Mouse (Mus musculus): ENCODE results near the gene Speg. TPM values are rescaled to one million over a fixed set of nuclear protein-coding genes. Genes with fewer than 3 reads are reported as not detected.

The Speg gene
- polyA plus RNA-seq, 1 experiment from 2014 or later: 53.4 TPM

- Histone ChIP-seq H3K27me3 (ENCODE audit: control insufficient read depth, insufficient read depth, low read length) (no peaks in the 10 kb centered on the region), H3K36me3 (ENCODE audit: control insufficient read depth, insufficient read depth, low read length) (peaks cover 35% of the 10 kb centered on the region), H3K9me3 (ENCODE audit: control insufficient read depth, low read length) (no peaks in the 10 kb centered on the region), H3K27ac (replicated peaks in 1 of 2; ENCODE audit: control insufficient read depth in 1 of 2, insufficient read depth in 1 of 2, low read depth in 2 of 2, low read length in 2 of 2) (peak overlapping the region; percentile 63 to 77), H3K4me2 (ENCODE audit: low read length) (peak overlapping the region; percentile 47), H3K4me3 (ENCODE audit: control insufficient read depth in 1 of 2, insufficient read depth in 1 of 2, low read depth in 1 of 2, low read length in 2 of 2) (peak overlapping the region in 1 of 2 experiments; percentile 0; a peak in 1 of 4 replicates), H3K9ac (ENCODE audit: low read length) (peak overlapping the region; percentile 57), H3K4me1 (ENCODE audit: control insufficient read depth in 2 of 2, insufficient read depth in 2 of 2, low read length in 2 of 2) (peaks cover 18 to 29% of the 10 kb centered on the region in 2 experiments)
- no peak for ATAC-seq (ENCODE audit: insufficient number of reproducible peaks, insufficient read depth, low FRiP score, low read depth)
- 28% methylated on average over 25 of the region's 25 CpGs for WGBS
Measured at GRCm38 (mm10) chr1:75369360-75369983, 5.6 kb upstream of the Speg start.

DNA sequence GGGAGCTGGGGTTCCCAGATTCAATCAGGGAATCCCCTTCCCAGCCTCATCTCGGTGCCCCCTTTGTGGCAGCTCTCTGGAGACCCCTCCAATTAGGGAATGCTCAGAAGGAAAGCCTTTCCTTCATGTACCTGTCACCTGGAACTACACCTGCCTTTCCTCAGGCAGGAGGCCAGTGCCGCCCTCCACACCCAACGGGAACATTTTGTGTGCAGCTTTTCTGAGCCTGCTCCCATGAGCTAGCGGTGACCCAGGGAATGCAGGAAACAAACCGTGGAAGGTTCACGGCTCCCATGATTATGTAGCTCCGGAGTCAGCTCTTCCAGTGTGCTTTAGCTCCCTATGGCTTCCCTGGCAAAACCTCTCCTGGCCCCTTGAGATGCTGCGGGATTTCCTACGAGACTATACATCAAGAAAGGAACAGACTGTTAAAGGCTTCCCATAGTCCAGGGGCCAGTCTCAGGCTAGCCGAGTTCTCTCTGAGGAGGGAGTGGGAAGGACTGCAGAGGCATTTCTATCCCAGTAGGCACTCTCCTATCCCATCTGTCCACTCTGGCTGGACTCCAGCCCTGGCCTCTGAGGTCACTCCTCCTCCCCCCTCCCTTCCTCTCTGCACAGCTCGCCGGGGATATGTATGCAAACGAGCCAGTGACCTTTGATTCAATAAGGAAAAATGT lies 5.0 kb upstream of the Speg start:
- Histone ChIP-seq H3K27me3 (ENCODE audit: control insufficient read depth, insufficient read depth, low read length) (no peaks in the 10 kb centered on the region), H3K36me3 (ENCODE audit: control insufficient read depth, insufficient read depth, low read length) (peaks cover 28% of the 10 kb centered on the region), H3K27ac (replicated peaks in 1 of 2; ENCODE audit: control insufficient read depth in 1 of 2, insufficient read depth in 1 of 2, low read depth in 2 of 2, low read length in 2 of 2) (peak overlapping the region; percentile 63 to 77), H3K4me3 (ENCODE audit: control insufficient read depth in 1 of 2, insufficient read depth in 1 of 2, low read depth in 1 of 2, low read length in 2 of 2) (no peak overlapping the region), H3K4me1 (ENCODE audit: control insufficient read depth in 2 of 2, insufficient read depth in 2 of 2, low read length in 2 of 2) (peaks cover 22 to 31% of the 10 kb centered on the region in 2 experiments), H3K9me3 (ENCODE audit: control insufficient read depth, low read length) (no peaks in the 10 kb centered on the region), H3K4me2 (ENCODE audit: low read length) (peak overlapping the region; percentile 47), H3K9ac (ENCODE audit: low read length) (peak overlapping the region; percentile 57)
- 26% methylated on average over 13 of the region's 13 CpGs for WGBS
- 0 out of 2 replicates have a peak, but pooled peaks have one; percentile 16 for ATAC-seq (ENCODE audit: insufficient number of reproducible peaks, insufficient read depth, low FRiP score, low read depth)

- Histone ChIP-seq H3K9ac (ENCODE audit: low read length) (peak overlapping the region; percentile 42; the same call in 1 of the 2 replicates), H3K27me3 (ENCODE audit: control insufficient read depth, insufficient read depth, low read length) (peaks cover 3% of the 10 kb centered on the region; the same call in 1 of the 2 replicates), H3K9me3 (ENCODE audit: control insufficient read depth, low read length) (no peaks in the 10 kb centered on the region), H3K36me3 (ENCODE audit: control insufficient read depth, insufficient read depth, low read length) (peaks cover 16% of the 10 kb centered on the region), H3K27ac (replicated peaks in 1 of 2; ENCODE audit: control insufficient read depth in 1 of 2, insufficient read depth in 1 of 2, low read depth in 2 of 2, low read length in 2 of 2) (peak overlapping the region; percentile 77 to 85), H3K4me2 (ENCODE audit: low read length) (no peak overlapping the region), H3K4me3 (ENCODE audit: control insufficient read depth in 1 of 2, insufficient read depth in 1 of 2, low read depth in 1 of 2, low read length in 2 of 2) (no peak overlapping the region), H3K4me1 (ENCODE audit: control insufficient read depth in 2 of 2, insufficient read depth in 2 of 2, low read length in 2 of 2) (peaks cover 28 to 45% of the 10 kb centered on the region in 2 experiments)
- WGBS: 53% methylated on average over 13 of the region's 13 CpGs
- no peak for ATAC-seq (ENCODE audit: insufficient number of reproducible peaks, insufficient read depth, low FRiP score, low read depth)
Measured at GRCm38 (mm10) chr1:75371317-75372095, 3.6 kb upstream of the Speg start.

DNA sequence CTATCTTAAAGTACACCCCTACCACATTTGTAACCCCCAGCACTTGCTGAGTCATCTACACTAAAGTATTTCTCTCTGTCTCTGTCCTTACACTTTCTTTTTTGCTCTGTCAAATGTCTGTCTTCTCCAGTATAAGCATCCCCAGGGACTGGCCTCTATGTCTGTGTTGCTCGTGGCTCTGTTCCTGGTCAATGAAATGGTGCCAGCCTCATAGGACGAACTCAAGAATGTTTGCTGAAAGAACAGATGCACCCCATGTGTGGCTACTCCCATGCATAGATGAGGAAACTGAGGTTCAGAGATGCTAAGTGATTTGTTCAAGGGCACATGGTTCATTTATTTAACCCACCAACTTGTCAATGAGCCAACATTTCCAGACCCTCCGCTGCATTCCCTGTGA lies 2.6 kb upstream of the Speg start:
- H3K4me1 ChIP-seq (ENCODE audit: control insufficient read depth in 2 of 2, insufficient read depth in 2 of 2, low read length in 2 of 2): peaks cover 30 to 47% of the 10 kb centered on the region in 2 experiments
- WGBS: 80% methylated on average over 3 of the region's 3 CpGs
- no peak overlapping the region for H3K9ac ChIP-seq (ENCODE audit: low read length)
- no peak overlapping the region for H3K4me3 ChIP-seq (ENCODE audit: control insufficient read depth in 1 of 2, insufficient read depth in 1 of 2, low read depth in 1 of 2, low read length in 2 of 2)
- H3K9me3 ChIP-seq (ENCODE audit: control insufficient read depth, low read length): no peaks in the 10 kb centered on the region
- H3K4me2 ChIP-seq (ENCODE audit: low read length): no peak overlapping the region
- H3K27me3 ChIP-seq (ENCODE audit: control insufficient read depth, insufficient read depth, low read length): peaks cover 3% of the 10 kb centered on the region; the same call in 1 of the 2 replicates
- no peak for ATAC-seq (ENCODE audit: insufficient number of reproducible peaks, insufficient read depth, low FRiP score, low read depth)
- no peak overlapping the region for H3K27ac ChIP-seq (replicated peaks in 1 of 2; ENCODE audit: control insufficient read depth in 1 of 2, insufficient read depth in 1 of 2, low read depth in 2 of 2, low read length in 2 of 2)
- H3K36me3 ChIP-seq (ENCODE audit: control insufficient read depth, insufficient read depth, low read length): peaks cover 7% of the 10 kb centered on the region; the same call in 1 of the 2 replicates

GRCm38 (mm10) chr1:75373276-75373675 lies 1.8 kb upstream of the Speg start:
- Histone ChIP-seq H3K4me2 (ENCODE audit: low read length) (no peak overlapping the region), H3K27ac (replicated peaks in 1 of 2; ENCODE audit: control insufficient read depth in 1 of 2, insufficient read depth in 1 of 2, low read depth in 2 of 2, low read length in 2 of 2) (no peak overlapping the region), H3K4me1 (ENCODE audit: control insufficient read depth in 2 of 2, insufficient read depth in 2 of 2, low read length in 2 of 2) (peaks cover 32 to 47% of the 10 kb centered on the region in 2 experiments), H3K9me3 (ENCODE audit: control insufficient read depth, low read length) (no peaks in the 10 kb centered on the region), H3K4me3 (ENCODE audit: control insufficient read depth in 1 of 2, insufficient read depth in 1 of 2, low read depth in 1 of 2, low read length in 2 of 2) (no peak overlapping the region), H3K9ac (ENCODE audit: low read length) (no peak overlapping the region), H3K27me3 (ENCODE audit: control insufficient read depth, insufficient read depth, low read length) (peaks cover 3% of the 10 kb centered on the region; the same call in 1 of the 2 replicates), H3K36me3 (ENCODE audit: control insufficient read depth, insufficient read depth, low read length) (no peaks in the 10 kb centered on the region)
- no peak for ATAC-seq (ENCODE audit: insufficient number of reproducible peaks, insufficient read depth, low FRiP score, low read depth)
- 89% methylated on average over 3 of the region's 3 CpGs for WGBS

- H3K4me3 ChIP-seq (ENCODE audit: control insufficient read depth in 1 of 2, insufficient read depth in 1 of 2, low read depth in 1 of 2, low read length in 2 of 2): no peak overlapping the region
- H3K4me2 ChIP-seq (ENCODE audit: low read length): no peak overlapping the region
- 0 out of 2 replicates have a peak overlapping the region, but pooled peaks have one; percentile 30 for H3K9ac ChIP-seq (ENCODE audit: low read length)
- H3K4me1 ChIP-seq (ENCODE audit: control insufficient read depth in 2 of 2, insufficient read depth in 2 of 2, low read length in 2 of 2): peaks cover 37 to 64% of the 10 kb centered on the region in 2 experiments
- WGBS: 52% methylated on average over 2 of the region's 2 CpGs
- no peaks in the 10 kb centered on the region for H3K9me3 ChIP-seq (ENCODE audit: control insufficient read depth, low read length)
- peaks cover 3% of the 10 kb centered on the region; the same call in 1 of the 2 replicates for H3K27me3 ChIP-seq (ENCODE audit: control insufficient read depth, insufficient read depth, low read length)
- no peak for ATAC-seq (ENCODE audit: insufficient number of reproducible peaks, insufficient read depth, low FRiP score, low read depth)
- H3K27ac ChIP-seq (replicated peaks in 1 of 2; ENCODE audit: control insufficient read depth in 1 of 2, insufficient read depth in 1 of 2, low read depth in 2 of 2, low read length in 2 of 2): peak overlapping the region in 1 of 2 experiments; percentile 89; a peak in 2 of 4 replicates
- no peaks in the 10 kb centered on the region; the same call in 1 of the 2 replicates for H3K36me3 ChIP-seq (ENCODE audit: control insufficient read depth, insufficient read depth, low read length)
Measured at GRCm38 (mm10) chr1:75379196-75379595, 4.1 kb downstream of the Speg start.

DNA sequence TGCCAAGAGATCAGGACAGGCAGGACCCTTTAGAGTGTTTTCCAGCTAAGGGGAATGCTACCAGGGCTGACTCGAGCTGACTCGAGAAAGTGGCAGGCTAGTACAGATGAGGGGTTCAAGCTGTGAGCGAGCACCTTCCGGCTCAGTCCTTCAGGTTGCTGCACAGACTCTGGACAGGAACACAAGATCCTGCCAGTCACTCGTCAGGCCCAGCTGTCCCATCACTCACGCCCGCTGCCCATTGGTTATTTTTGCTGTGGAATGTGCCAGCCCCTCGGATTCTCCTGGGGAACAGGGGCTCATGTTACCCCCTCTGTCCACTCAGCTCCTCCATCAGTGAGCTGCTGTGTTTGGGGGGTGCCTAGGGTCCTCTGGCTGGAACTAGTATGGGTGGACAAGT lies 4.8 kb downstream of the Speg start:
- peak overlapping the region; percentile 30 to 89; a peak in 3 of 4 replicates for H3K27ac ChIP-seq (replicated peaks in 1 of 2; ENCODE audit: control insufficient read depth in 1 of 2, insufficient read depth in 1 of 2, low read depth in 2 of 2, low read length in 2 of 2)
- H3K4me1 ChIP-seq (ENCODE audit: control insufficient read depth in 2 of 2, insufficient read depth in 2 of 2, low read length in 2 of 2): peaks cover 32 to 63% of the 10 kb centered on the region in 2 experiments
- H3K27me3 ChIP-seq (ENCODE audit: control insufficient read depth, insufficient read depth, low read length): peaks cover 3% of the 10 kb centered on the region; the same call in 1 of the 2 replicates

More for the DNA sequence above, 4.8 kb downstream of the Speg start:
- ATAC-seq (ENCODE audit: insufficient number of reproducible peaks, insufficient read depth, low FRiP score, low read depth): no peak
- no peak overlapping the region for H3K4me3 ChIP-seq (ENCODE audit: control insufficient read depth in 1 of 2, insufficient read depth in 1 of 2, low read depth in 1 of 2, low read length in 2 of 2)
- no peak overlapping the region for H3K4me2 ChIP-seq (ENCODE audit: low read length)
- WGBS: 21% methylated on average over 8 of the region's 8 CpGs
- no peaks in the 10 kb centered on the region for H3K9me3 ChIP-seq (ENCODE audit: control insufficient read depth, low read length)
- peak overlapping the region; percentile 30; the same call in 1 of the 2 replicates for H3K9ac ChIP-seq (ENCODE audit: low read length)
- peaks cover 6% of the 10 kb centered on the region for H3K36me3 ChIP-seq (ENCODE audit: control insufficient read depth, insufficient read depth, low read length)

Data from heart, embryonic 14.5 days (tissue).